Mouse (Mus musculus): ENCODE results near the gene Fam174a. TPM values are rescaled to one million over a fixed set of nuclear protein-coding genes. Genes with fewer than 3 reads are reported as not detected.

The Fam174a gene
- polyA plus RNA-seq, 1 experiment, result 27.2 TPM

DNA sequence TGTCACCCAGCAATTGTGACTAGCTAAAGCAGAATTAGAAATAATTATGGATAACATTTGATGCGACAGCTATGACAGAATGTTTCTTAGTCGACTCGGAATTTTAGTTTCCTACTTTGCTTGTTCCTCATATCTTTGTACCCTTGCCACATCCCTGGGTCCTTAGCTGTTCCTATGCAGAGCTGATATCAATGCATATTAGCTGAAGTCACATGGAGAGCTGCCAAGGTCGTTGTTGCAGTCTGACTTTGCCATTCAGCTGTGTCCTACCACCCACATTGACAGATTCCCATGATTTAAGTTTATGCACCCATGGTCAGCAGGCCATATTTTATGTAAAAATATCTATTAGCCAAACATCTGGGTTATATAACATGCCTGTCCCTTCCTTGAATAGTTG lies 43.5 kb downstream of the Fam174a start:
- TF ChIP-seq POLR2A (IDR thresholded peaks at IDR 0.05; ENCODE audit: control insufficient read depth, low read depth, low read length) (no peak), CTCF (IDR thresholded peaks at IDR 0.05; ENCODE audit: control insufficient read depth, insufficient read depth, insufficient replicate concordance, low read depth, low read length) (no peak)
- H3K27me3 ChIP-seq (ENCODE audit: control insufficient read depth, insufficient read depth, low read length), result no peaks in the 10 kb centered on the region
- no peak overlapping the region for H3K27ac ChIP-seq (ENCODE audit: control insufficient read depth, insufficient read depth, low read depth, low read length)
- H3K4me1 ChIP-seq (ENCODE audit: control insufficient read depth, insufficient read depth, low read length), result no peaks in the 10 kb centered on the region
- H3K36me3 ChIP-seq (ENCODE audit: control insufficient read depth, insufficient read depth, low read length), result no peaks in the 10 kb centered on the region
- no peak overlapping the region for H3K4me3 ChIP-seq (ENCODE audit: control insufficient read depth, low read depth, low read length)

DNA sequence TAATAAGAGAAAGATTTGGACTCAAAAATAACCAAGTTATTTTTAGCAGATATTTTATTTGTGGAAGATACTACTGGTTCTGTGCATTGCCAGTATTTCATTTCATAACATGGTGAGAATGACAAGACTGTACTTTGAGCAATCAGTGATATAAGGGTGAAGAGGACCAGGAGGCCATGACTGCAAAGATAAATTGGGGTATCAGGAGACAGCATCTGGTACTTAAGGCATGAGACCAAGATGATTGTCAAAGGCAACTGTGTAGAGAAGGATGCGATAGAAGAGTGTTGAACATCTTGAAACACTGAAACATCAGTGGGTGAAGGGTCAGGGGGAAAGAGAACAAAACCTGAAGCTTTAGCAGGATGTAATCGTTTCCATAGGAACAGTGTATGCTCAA lies 50.3 kb downstream of the Fam174a start:
- Histone ChIP-seq H3K4me1 (ENCODE audit: control insufficient read depth, insufficient read depth, low read length) (no peaks in the 10 kb centered on the region), H3K27ac (ENCODE audit: control insufficient read depth, insufficient read depth, low read depth, low read length) (no peak overlapping the region), H3K4me3 (ENCODE audit: control insufficient read depth, low read depth, low read length) (no peak overlapping the region), H3K36me3 (ENCODE audit: control insufficient read depth, insufficient read depth, low read length) (no peaks in the 10 kb centered on the region), H3K27me3 (ENCODE audit: control insufficient read depth, insufficient read depth, low read length) (no peaks in the 10 kb centered on the region)
- TF ChIP-seq POLR2A (IDR thresholded peaks at IDR 0.05; ENCODE audit: control insufficient read depth, low read depth, low read length) (no peak), CTCF (IDR thresholded peaks at IDR 0.05; ENCODE audit: control insufficient read depth, insufficient read depth, insufficient replicate concordance, low read depth, low read length) (no peak)

DNA sequence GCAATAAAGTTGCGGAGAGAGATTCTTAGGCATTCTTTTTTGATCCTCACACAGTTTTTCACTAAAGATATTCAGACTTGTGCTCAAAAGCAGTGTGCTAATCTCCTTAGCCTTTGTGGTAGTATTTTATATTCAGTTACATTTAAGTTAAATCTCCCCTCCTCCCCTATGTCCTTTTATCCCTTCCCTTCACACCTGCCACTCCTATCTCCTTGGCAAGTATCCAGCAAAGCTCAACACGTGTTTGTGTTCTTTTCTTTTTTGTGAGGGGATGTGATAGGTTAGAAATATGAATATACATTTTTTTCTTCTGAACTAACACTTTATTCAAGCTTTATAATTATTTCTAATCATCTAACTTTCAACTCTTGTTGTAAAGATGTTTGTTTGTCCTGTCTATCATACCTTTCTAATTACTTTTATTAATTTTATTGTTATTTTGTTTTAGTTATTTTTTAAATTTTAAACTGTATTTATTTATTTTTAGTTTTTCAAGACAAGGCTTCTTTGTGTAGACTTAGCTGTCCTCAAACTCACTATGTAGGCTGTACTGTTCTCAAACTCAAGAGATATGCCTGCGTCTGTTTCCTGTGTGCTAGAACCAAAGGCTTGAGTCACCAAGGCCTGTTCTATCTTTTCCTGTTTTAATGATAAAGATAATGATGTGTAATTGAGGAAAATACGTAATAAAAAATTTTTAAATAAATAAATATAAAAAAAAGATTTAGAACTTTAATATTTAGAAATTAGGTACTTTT lies 53.4 kb downstream of the Fam174a start:
- Histone ChIP-seq H3K4me3 (ENCODE audit: control insufficient read depth, low read depth, low read length) (no peak overlapping the region), H3K27me3 (ENCODE audit: control insufficient read depth, insufficient read depth, low read length) (no peaks in the 10 kb centered on the region), H3K27ac (ENCODE audit: control insufficient read depth, insufficient read depth, low read depth, low read length) (no peak overlapping the region), H3K36me3 (ENCODE audit: control insufficient read depth, insufficient read depth, low read length) (no peaks in the 10 kb centered on the region), H3K4me1 (ENCODE audit: control insufficient read depth, insufficient read depth, low read length) (no peaks in the 10 kb centered on the region)
- TF ChIP-seq CTCF (IDR thresholded peaks at IDR 0.05; ENCODE audit: control insufficient read depth, insufficient read depth, insufficient replicate concordance, low read depth, low read length), result no peak
- TF ChIP-seq POLR2A (IDR thresholded peaks at IDR 0.05; ENCODE audit: control insufficient read depth, low read depth, low read length), result no peak

DNA sequence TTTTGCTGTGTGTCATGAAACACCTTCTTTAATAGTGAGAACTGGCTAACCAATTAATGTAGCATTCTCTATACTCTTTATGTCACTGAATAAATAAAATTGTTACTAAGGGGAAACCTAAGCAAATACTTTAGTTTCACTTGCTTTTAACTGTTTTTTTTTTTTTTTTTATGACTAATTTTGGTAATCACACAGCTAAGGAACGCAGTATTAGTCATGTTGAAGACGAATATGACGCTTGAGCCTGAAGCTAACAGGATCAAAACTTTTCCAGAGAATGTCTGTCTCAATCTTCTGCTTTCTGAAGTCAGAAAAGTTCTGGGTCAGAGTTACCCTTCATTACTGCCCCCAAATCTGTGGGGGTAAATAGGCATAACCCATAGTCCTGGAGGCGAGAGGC lies 54.3 kb downstream of the Fam174a start:
- H3K27ac ChIP-seq (ENCODE audit: control insufficient read depth, insufficient read depth, low read depth, low read length), result no peak overlapping the region
- H3K36me3 ChIP-seq (ENCODE audit: control insufficient read depth, insufficient read depth, low read length), result no peaks in the 10 kb centered on the region
- H3K27me3 ChIP-seq (ENCODE audit: control insufficient read depth, insufficient read depth, low read length), result no peaks in the 10 kb centered on the region
- H3K4me3 ChIP-seq (ENCODE audit: control insufficient read depth, low read depth, low read length), result no peak overlapping the region
- TF ChIP-seq CTCF (IDR thresholded peaks at IDR 0.05; ENCODE audit: control insufficient read depth, insufficient read depth, insufficient replicate concordance, low read depth, low read length) (no peak), POLR2A (IDR thresholded peaks at IDR 0.05; ENCODE audit: control insufficient read depth, low read depth, low read length) (no peak)
- H3K4me1 ChIP-seq (ENCODE audit: control insufficient read depth, insufficient read depth, low read length), result no peaks in the 10 kb centered on the region

DNA sequence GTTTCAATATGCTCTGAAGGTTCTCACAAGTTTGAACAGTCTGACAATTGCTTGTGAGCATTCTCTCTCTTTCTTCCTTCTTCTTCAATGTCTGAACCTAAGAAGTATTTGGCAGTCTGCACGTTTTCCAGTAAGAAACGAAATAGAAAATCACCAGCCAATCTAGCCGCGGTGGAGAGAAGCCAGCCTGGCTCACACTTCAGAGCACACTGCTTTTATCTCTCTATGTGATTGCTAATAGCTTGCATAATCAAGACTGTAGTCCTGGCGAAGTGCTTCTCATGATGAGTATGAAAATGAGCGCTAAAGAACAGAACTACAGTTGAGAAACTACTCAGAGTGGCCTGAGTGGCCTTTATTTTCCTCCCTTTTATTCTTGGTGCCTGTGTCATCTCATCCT lies 62.0 kb downstream of the Fam174a start:
- Histone ChIP-seq H3K4me1 (ENCODE audit: control insufficient read depth, insufficient read depth, low read length) (no peaks in the 10 kb centered on the region), H3K36me3 (ENCODE audit: control insufficient read depth, insufficient read depth, low read length) (no peaks in the 10 kb centered on the region), H3K4me3 (ENCODE audit: control insufficient read depth, low read depth, low read length) (no peak overlapping the region), H3K27me3 (ENCODE audit: control insufficient read depth, insufficient read depth, low read length) (no peaks in the 10 kb centered on the region), H3K27ac (ENCODE audit: control insufficient read depth, insufficient read depth, low read depth, low read length) (no peak overlapping the region)
- TF ChIP-seq POLR2A (IDR thresholded peaks at IDR 0.05; ENCODE audit: control insufficient read depth, low read depth, low read length) (no peak), CTCF (IDR thresholded peaks at IDR 0.05; ENCODE audit: control insufficient read depth, insufficient read depth, insufficient replicate concordance, low read depth, low read length) (no peak)

DNA sequence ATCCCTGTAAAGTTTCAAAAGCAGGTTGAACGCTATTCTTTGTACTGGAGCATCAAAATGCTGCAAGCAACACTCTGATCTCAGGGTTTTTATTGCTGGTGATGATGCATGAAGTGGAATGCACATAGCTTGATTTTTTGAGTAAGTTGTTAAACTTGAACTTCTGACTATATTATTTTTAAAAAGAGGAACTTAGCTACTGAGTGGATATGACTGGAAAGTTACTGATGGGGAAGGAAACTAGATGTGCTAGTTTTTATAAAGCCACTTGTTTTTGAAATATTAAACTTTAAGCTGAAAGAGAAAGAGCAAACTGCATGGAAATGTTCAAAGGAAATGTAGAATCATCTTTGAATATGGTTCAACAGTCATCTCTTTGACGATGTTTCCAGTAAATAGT lies 67.6 kb downstream of the Fam174a start:
- Histone ChIP-seq H3K4me3 (ENCODE audit: control insufficient read depth, low read depth, low read length) (no peak overlapping the region), H3K27ac (ENCODE audit: control insufficient read depth, insufficient read depth, low read depth, low read length) (no peak overlapping the region), H3K4me1 (ENCODE audit: control insufficient read depth, insufficient read depth, low read length) (no peaks in the 10 kb centered on the region), H3K27me3 (ENCODE audit: control insufficient read depth, insufficient read depth, low read length) (no peaks in the 10 kb centered on the region), H3K36me3 (ENCODE audit: control insufficient read depth, insufficient read depth, low read length) (no peaks in the 10 kb centered on the region)
- TF ChIP-seq POLR2A (IDR thresholded peaks at IDR 0.05; ENCODE audit: control insufficient read depth, low read depth, low read length) (no peak), CTCF (IDR thresholded peaks at IDR 0.05; ENCODE audit: control insufficient read depth, insufficient read depth, insufficient replicate concordance, low read depth, low read length) (no peak)

All from testis, adult 2 months (tissue).